Mouse (Mus musculus): ENCODE measurements around the gene Gsc2. TPM values are rescaled to one million over a fixed set of nuclear protein-coding genes. Genes with fewer than 3 reads are reported as not detected.

The Gsc2 gene
- total RNA-seq, 2 experiments from 2014 or later = not detected

- no peak for DNase-seq
These were observed 7.3 kb upstream of the Gsc2 start for GRCm38 (mm10) chr16:17922163-17922538.

DNA sequence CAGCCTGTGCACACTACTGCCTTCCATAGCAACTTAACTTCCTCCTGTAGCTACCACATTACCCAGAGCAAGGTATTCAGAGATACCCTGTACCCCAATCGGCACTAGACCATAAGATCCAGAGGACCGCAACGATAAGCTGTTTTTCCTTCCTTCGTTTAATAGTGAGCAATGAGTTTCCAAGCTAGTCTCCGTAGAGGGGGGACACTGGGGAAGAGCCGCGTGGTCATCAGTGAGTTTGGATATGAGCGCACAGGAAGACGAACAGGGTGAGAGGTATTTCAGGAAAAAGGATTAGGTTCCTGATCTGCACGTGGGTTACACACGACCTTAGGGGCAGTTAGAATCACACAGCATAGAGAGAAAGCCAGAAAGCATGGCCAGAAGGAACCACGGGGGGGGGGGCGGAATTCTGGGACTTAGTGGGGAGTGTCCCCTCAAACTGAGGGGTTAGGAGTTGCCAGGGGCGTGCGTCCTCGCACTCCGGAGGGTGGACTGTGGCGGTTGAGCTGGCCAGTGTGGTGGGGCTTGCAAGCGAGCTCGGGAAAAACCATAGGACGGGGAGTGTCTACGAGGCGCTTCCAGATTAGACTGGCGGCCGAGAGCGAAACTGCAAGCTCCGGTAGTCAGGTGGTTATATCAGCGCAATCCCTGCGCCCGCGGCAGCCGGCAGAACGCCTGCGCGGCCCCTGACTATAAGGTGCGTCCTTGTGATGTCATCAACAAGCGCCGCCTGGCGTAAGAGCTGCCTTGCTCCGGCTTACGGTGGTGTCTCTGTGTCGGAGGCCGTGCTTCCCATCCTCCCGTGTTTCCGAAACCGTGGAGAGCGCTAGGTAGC is 6.7 kb upstream of the Gsc2 start:
- DNase-seq = peak; percentile 94

DNA sequence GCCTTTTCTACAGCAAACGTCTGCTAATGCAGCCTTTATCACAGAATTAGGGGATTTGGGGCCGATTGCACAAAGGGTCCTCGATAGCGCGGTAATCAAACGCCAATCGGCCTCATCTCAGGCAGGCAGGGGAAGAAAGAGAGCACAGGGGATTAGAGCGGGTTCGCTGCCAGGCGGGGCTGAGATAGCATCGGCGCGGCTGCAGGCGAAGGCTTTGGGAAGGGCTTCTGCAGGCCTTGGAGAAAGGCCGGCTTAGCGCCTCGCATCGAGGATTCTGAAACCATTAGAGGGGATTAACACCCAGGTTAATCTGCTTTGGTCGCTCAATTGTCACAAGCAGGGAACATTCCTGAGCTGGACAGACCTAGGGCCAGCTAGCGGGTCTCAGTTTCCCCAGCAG is 5.7 kb upstream of the Gsc2 start:
- no peak for DNase-seq

- DNase-seq = peak; percentile 92
These were observed 3.7 kb downstream of the Gsc2 start, which contains the start of gene Ess2 for GRCm38 (mm10) chr16:17911052-17911595. Ess2 (minus strand) TSS chr16:17911348.

GRCm38 (mm10) chr16:17898462-17898861 is 16.4 kb downstream of the Gsc2 start, which contains the start of the genes Dgcr2 and Tssk2:
Dgcr2 (minus strand) TSS chr16:17898562.
Tssk2 (plus strand) TSS chr16:17898637.
- no peak for DNase-seq

GRCm38 (mm10) chr16:17896091-17896490 is 18.8 kb downstream of the Gsc2 start:
- DNase-seq = no peak

- DNase-seq = no peak
These were observed 20.9 kb downstream of the Gsc2 start, which contains the start of gene Tssk1 for GRCm38 (mm10) chr16:17893923-17894322. Tssk1 (plus strand) TSS chr16:17894223.

DNA sequence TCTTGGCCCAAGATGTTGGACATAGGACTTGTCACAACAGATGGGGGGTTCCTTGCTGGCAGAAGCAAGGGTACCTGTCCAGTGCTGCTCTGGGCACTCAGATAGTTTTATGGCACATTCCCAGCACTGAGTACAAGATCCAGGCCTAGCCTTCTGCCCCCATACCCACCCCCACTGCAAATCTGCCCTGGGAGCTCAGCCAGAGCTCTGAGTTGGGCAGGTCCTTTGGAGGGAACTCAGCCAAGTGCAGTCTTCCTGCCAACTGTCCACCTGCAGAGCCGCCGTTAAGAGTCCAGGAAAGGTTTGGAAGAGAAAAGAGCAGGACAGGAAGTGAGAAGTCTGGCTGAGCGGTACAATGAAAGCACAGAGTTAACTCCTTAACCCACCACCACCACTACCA is 22.3 kb downstream of the Gsc2 start:
- DNase-seq = no peak

GRCm38 (mm10) chr16:17891567-17891959 is 23.3 kb downstream of the Gsc2 start, which contains the start of gene Gm20518:
Gm20518 (minus strand) TSS chr16:17891671.
- peak; percentile 98 for DNase-seq

GRCm38 (mm10) chr16:17890917-17891566 is 23.8 kb downstream of the Gsc2 start:
- peak; percentile 34 to 47 for DNase-seq

DNA sequence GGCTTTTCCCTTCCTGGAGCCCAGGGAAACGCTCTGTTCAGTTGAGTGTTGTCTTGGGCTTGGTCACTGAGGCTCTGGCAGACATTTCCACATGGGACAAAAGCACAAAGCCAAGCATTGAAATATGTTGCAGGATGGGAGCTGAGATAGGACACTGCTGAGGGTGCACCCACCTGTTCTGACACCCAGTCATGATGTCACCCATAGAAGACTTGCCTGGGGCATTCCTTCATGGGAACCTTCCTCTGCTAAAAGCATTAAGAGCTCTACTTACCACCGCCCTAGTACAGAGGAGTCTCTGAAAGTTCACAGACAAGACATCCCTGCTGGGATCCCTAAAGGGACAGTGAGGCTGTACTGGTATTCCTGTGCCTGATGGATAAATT is 24.5 kb downstream of the Gsc2 start:
- no peak for DNase-seq

DNA sequence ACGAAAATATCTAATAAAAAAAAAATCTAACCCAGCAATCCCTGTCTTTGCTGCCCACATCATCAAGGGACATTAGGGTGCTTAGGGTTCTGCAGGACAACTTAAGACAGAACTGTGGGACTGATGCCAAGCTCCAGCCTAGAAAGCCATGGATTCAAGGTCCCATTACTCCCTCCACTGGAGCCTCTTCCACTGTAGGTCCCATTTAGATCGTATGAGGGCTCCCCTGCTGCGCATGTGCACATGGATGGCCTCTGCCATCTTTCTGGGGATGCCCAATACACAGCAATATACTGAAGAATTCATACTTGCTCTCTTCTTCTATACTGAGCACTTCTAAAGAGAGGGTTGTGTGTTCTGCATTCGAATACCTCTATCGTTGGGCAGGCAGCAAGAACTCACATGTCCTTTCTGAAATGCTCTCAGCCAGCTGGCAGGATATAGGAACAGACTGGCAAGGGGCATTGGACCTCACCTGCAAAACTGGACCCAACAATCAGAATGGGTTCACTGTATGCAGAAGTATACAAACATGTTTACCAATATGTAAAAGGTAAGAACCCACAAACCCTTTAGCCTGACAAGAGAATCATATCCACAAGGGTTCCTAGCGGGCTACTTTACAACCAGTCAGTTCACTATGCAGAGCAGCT is 25.0 kb downstream of the Gsc2 start:
- DNase-seq = no peak

DNA sequence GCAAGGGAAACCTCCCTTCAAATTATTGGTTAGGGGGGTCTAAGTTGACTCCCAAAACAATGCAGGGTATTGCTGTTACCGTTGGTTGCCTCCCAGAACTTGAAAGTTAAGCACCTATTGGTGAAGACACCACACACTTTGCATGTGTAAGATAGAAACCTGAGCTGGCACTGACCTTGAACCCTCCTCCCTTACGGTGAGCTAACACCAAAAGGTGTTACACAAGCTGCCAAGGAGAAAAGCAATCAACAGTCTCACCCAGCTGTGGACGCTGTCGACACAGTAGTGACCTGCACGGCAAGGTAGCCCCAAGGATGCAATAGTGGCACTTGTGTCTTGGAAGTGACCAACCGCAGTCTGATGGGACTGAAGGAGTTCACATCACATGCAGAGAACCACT is 30.7 kb downstream of the Gsc2 start:
- no peak for DNase-seq

GRCm38 (mm10) chr16:17882196-17882595 is 32.7 kb downstream of the Gsc2 start:
- DNase-seq = no peak

- DNase-seq = no peak
These were observed 35.3 kb downstream of the Gsc2 start for GRCm38 (mm10) chr16:17879571-17879970.

DNA sequence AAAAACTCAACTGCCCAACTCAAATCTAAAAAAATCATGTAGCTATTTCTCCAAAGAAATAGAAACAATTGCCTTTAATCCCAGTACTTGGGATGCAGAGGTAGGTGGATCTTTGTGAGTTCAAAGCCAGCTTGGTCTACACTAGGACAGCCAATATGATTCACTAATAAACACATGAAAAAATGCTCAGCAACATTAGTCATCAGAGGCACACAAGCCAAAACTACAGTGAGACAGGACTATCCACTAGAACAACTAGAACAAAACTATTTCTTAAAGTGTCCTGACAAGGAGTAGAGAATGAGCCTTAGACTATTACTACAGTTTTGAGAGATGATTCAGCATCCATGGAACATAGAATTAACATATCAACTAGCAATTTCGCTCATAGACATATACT is 38.8 kb downstream of the Gsc2 start:
- no peak for DNase-seq

GRCm38 (mm10) chr16:17875174-17875573 is 39.7 kb downstream of the Gsc2 start:
- DNase-seq = no peak

GRCm38 (mm10) chr16:17872995-17873394 is 41.9 kb downstream of the Gsc2 start:
- no peak for DNase-seq

GRCm38 (mm10) chr16:17871248-17871647 is 43.6 kb downstream of the Gsc2 start:
- DNase-seq = no peak

DNA sequence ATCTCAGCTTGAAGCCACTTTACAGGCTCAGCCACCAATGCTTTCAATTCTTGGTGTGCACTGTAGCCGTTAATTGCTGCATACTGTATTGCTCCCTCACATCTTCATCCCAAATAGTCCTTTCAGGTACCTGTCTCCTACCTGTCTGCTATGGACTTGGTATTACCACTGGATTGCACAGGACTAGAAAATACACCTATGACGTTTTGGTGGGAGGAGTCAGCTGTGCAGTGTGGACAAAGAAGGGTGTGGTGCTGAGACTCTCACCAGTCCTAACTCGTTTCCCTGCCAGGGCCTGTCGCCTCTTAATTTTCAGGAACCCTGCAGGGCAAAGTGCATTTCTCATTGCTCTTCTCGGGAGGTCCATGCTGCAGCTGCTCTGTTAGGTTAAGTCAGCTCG is 49.1 kb downstream of the Gsc2 start:
- DNase-seq = no peak

DNA sequence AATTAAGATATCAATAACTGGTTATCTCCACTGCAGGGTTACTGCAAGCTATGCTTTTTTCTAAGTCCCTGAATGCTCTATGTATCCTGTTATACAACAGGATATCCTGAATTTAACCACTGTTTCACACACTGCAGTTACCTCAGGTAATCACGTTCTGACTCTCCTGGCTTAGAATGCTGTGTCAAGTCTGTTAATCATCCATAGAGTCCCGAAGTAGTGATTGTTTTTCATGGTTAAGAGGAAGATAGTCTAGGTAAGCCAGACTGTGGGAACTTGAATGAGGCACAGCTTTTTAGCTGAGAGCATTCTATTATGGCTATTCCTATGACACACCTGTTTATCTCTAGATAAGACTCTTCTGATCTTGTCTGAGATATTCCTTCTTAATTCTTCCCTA is 49.6 kb downstream of the Gsc2 start:
- DNase-seq = no peak

Measured in layer of hippocampus, postnatal 36 days (tissue).